Mouse (Mus musculus) G1E (cell line): Measurements from ENCODE around the gene Fam171b.

Experiments used
- CTCF ChIP-seq: IDR thresholded peaks from 2 replicates; pipeline ENCODE4 v1.5.1; 2012; ENCODE audit warnings: low read depth, low read length, inconsistent platforms, mixed read lengths
- GATA1 ChIP-seq: IDR thresholded peaks from 2 replicates; pipeline ENCODE4 v1.6.1; 2012; ENCODE audit warnings: borderline replicate concordance, low read length, inconsistent platforms, mixed read lengths
- TAL1 ChIP-seq: conservative IDR thresholded peaks from 2 replicates; pipeline ENCODE4 v1.6.1; 2012; ENCODE audit warnings: low read depth, low read length, inconsistent platforms, mixed read lengths

DNA sequence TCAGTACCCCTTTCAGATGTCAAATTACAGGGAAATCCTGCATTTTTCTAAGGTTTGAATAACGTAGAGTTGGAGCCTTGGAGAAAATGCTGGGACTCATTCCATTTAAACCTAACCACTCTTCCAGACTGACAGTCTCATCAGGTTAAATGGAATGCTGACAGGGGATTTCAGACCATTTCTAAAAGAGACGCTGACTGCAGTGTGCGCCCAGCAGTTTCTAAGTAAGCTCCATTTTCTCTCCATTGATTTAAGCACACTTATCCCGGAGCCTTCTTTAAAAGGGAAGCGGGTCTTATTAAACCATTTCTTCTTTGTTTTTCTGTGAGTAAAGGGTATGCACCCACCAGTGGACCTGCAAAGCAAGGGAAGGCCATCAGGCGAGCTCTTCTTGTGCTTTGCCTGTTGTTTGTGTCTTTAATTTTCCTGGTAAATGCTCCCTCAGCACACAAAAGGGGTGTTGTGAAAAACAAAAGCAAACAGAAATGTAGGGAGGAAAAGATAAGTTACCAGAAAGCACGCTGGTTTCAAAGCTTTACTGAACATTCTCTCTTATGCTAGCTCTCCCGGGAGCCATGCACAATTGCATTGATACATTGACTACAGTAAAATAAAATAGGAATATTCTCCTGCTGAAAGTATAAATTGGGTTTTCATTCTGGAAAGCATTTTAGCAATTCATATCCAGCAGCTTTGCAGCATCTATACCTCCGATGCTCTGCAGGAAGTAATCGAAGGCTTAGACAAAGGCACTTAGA is 23.1 kb downstream of the Fam171b start:
- TF ChIP-seq CTCF (no peak), GATA1 (no peak), TAL1 (no peak)
